Mouse (Mus musculus) liver, postnatal 0 days (tissue): ENCODE measurements around the gene 6030468B19Rik. TPM values are rescaled to one million over a fixed set of nuclear protein-coding genes. Genes with fewer than 3 reads are reported as not detected.

Experiments used
- ATAC-seq: fragments of 200-750 bp; cut with Nextera tagmentation; 2 replicates; pipeline ENCODE4 v1.8.0; 2017; ENCODE audit warnings: mild to moderate bottlenecking, moderate library complexity
- DNase-seq: peaks from one replicate; pipeline ENCODE4 v3.0.0-alpha.2; 2016
- H3K27ac ChIP-seq: fragments of 300-500 bp; sonication (generic); 2 replicates; pipeline ENCODE4 v1.5.1; 2014; ENCODE audit warnings: antibody characterized with exemption, moderate library complexity, mild to moderate bottlenecking, low read depth
- H3K27me3 ChIP-seq: fragments of 300-500 bp; sonication (generic); 2 replicates; pipeline ENCODE4 v1.6.1; 2014; ENCODE audit warnings: low read length, control low read depth, mixed read lengths; ENCODE audit not compliant: insufficient read depth
- H3K36me3 ChIP-seq: fragments of 300-500 bp; sonication (generic); replicated peaks from 2 replicates; pipeline ENCODE4 v1.6.1; 2014; ENCODE audit warnings: mild to moderate bottlenecking, control low read depth, low read length, moderate library complexity, mixed read lengths; ENCODE audit not compliant: insufficient read depth
- H3K4me1 ChIP-seq: fragments of 300-500 bp; sonication (generic); 2 replicates; pipeline ENCODE4 v1.6.1; 2014; ENCODE audit warnings: antibody characterized with exemption, mild to moderate bottlenecking, control low read depth; ENCODE audit not compliant: insufficient read depth
- H3K4me2 ChIP-seq: fragments of 300-500 bp; sonication (generic); 2 replicates; pipeline ENCODE4 v1.6.1; 2014; ENCODE audit warnings: low read depth, mild to moderate bottlenecking, low read length, moderate library complexity, mixed read lengths
- H3K4me3 ChIP-seq: fragments of 300-500 bp; sonication (generic); 2 replicates; pipeline ENCODE4 v1.5.1; 2014; ENCODE audit warnings: low read depth, low read length
- H3K9ac ChIP-seq: fragments of 300-500 bp; sonication (generic); replicated peaks from 2 replicates; pipeline ENCODE4 v1.6.1; 2014; ENCODE audit warnings: mild to moderate bottlenecking, moderate library complexity
- H3K9me3 ChIP-seq: fragments of 300-500 bp; sonication (generic); 2 replicates; pipeline ENCODE4 v1.6.1; 2016; ENCODE audit warnings: mild to moderate bottlenecking, control low read depth, low read length, mixed read lengths
- CTCF ChIP-seq: sonication (generic); IDR thresholded peaks from 2 replicates; pipeline ENCODE4 v1.5.1; 2016; ENCODE audit warnings: antibody characterized with exemption, low read depth
- EP300 ChIP-seq: IDR thresholded peaks from 2 replicates; pipeline ENCODE4 v1.6.1; 2016; ENCODE audit warnings: antibody characterized with exemption, low read depth, mild to moderate bottlenecking
- WGBS: fragments of 180-500 bp; shearing (Covaris S2); extraction: QIAGEN DNeasy Blood & Tissue Kit; methylation state at CpG from one replicate; pipeline ENCODE4 v1.1.7; 2014; ENCODE audit not compliant: insufficient replicate concordance; 5-methylcytosine and 5-hydroxymethylcytosine counted together
- polyA plus RNA-seq: library from polyadenylated mRNA; unstranded; fragments of >200 nt; fragmentation: Nextera tagmentation; extraction: Ambion mirVana; gene quantifications from 2 replicates; pipeline ENCODE4 v1.2.1, GENCODE M21; 2015

6030468B19Rik gene
- polyA plus RNA-seq, 1 experiment from 2014 or later: 33.8 TPM

- no peaks in the 10 kb centered on the region for H3K9me3 ChIP-seq
- ATAC-seq (no peak), DNase-seq (no peak)
- no peak overlapping the region for H3K4me2 ChIP-seq
- H3K27ac ChIP-seq: no peak overlapping the region
- WGBS: 90% methylated on average over 26 of the region's 26 CpGs
- H3K4me1 ChIP-seq: no peaks in the 10 kb centered on the region
- TF ChIP-seq CTCF: no peak
- no peak for TF ChIP-seq EP300
- no peaks in the 10 kb centered on the region for H3K27me3 ChIP-seq
- H3K4me3 ChIP-seq: no peak overlapping the region
- H3K9ac ChIP-seq: no peak overlapping the region
- H3K36me3 ChIP-seq: peaks cover 72% of the 10 kb centered on the region
Observed at GRCm38 (mm10) chr11:117760374-117761119, 36.9 kb upstream of the 6030468B19Rik start.

GRCm38 (mm10) chr11:117761801-117762200 lies 35.7 kb upstream of the 6030468B19Rik start:
- Histone ChIP-seq H3K9ac (no peak overlapping the region), H3K4me3 (no peak overlapping the region), H3K36me3 (peaks cover 75% of the 10 kb centered on the region), H3K4me2 (no peak overlapping the region), H3K9me3 (no peaks in the 10 kb centered on the region), H3K27me3 (no peaks in the 10 kb centered on the region), H3K4me1 (no peaks in the 10 kb centered on the region), H3K27ac (no peak overlapping the region)
- no peak for TF ChIP-seq CTCF
- WGBS: 86% methylated on average over 13 of the region's 13 CpGs
- no peak for ATAC-seq
- no peak for DNase-seq

- Histone ChIP-seq H3K9ac (no peak overlapping the region), H3K27me3 (no peaks in the 10 kb centered on the region), H3K27ac (no peak overlapping the region), H3K36me3 (peaks cover 74% of the 10 kb centered on the region), H3K4me2 (no peak overlapping the region), H3K9me3 (no peaks in the 10 kb centered on the region), H3K4me3 (no peak overlapping the region), H3K4me1 (no peaks in the 10 kb centered on the region)
- no peak for TF ChIP-seq CTCF
- TF ChIP-seq EP300: no peak
- WGBS: 74% methylated on average over 12 of the region's 12 CpGs
- ATAC-seq (no peak), DNase-seq (no peak)
Observed at GRCm38 (mm10) chr11:117762246-117762645, 35.2 kb upstream of the 6030468B19Rik start.

GRCm38 (mm10) chr11:117764319-117764718 lies 33.1 kb upstream of the 6030468B19Rik start:
- no peak for DNase-seq
- H3K27me3 ChIP-seq: no peaks in the 10 kb centered on the region
- no peak overlapping the region for H3K9ac ChIP-seq
- no peaks in the 10 kb centered on the region for H3K9me3 ChIP-seq
- no peaks in the 10 kb centered on the region for H3K4me1 ChIP-seq
- ATAC-seq: no peak
- no peak overlapping the region for H3K27ac ChIP-seq
- no peak overlapping the region for H3K4me3 ChIP-seq
- WGBS: 87% methylated on average over 9 of the region's 9 CpGs
- TF ChIP-seq CTCF (no peak), EP300 (no peak)
- H3K36me3 ChIP-seq: peaks cover 69% of the 10 kb centered on the region
- H3K4me2 ChIP-seq: no peak overlapping the region

GRCm38 (mm10) chr11:117765361-117765760 lies 32.1 kb upstream of the 6030468B19Rik start:
- no peak for ATAC-seq
- no peak for DNase-seq
- H3K36me3 ChIP-seq: peaks cover 71% of the 10 kb centered on the region
- H3K4me1 ChIP-seq: no peaks in the 10 kb centered on the region
- no peak overlapping the region for H3K27ac ChIP-seq
- TF ChIP-seq EP300: no peak
- TF ChIP-seq CTCF: no peak
- H3K4me2 ChIP-seq: no peak overlapping the region
- no peak overlapping the region for H3K9ac ChIP-seq
- H3K27me3 ChIP-seq: no peaks in the 10 kb centered on the region
- no peaks in the 10 kb centered on the region for H3K9me3 ChIP-seq
- no peak overlapping the region for H3K4me3 ChIP-seq
- 79% methylated on average over 5 of the region's 5 CpGs for WGBS

GRCm38 (mm10) chr11:117766275-117766674 lies 31.2 kb upstream of the 6030468B19Rik start:
- no peak for ATAC-seq
- WGBS: 86% methylated on average over 3 of the region's 3 CpGs

More at GRCm38 (mm10) chr11:117766275-117766674, 31.2 kb upstream of the 6030468B19Rik start:
- no peaks in the 10 kb centered on the region for H3K9me3 ChIP-seq
- H3K27me3 ChIP-seq: no peaks in the 10 kb centered on the region
- H3K27ac ChIP-seq: no peak overlapping the region
- DNase-seq: no peak
- no peak for TF ChIP-seq EP300
- H3K4me1 ChIP-seq: no peaks in the 10 kb centered on the region
- H3K9ac ChIP-seq: no peak overlapping the region
- peaks cover 70% of the 10 kb centered on the region for H3K36me3 ChIP-seq
- no peak overlapping the region for H3K4me2 ChIP-seq
- H3K4me3 ChIP-seq: no peak overlapping the region
